ENCODE assay signal across 9 mouse cellular contexts in genomic region chr8:109750699-109751098, GRCm38 (mm10). TPM values are rescaled to one million over a fixed set of nuclear protein-coding genes. Genes with fewer than 3 reads are reported as not detected.
DNase-seq lines count a peak whose midpoint lies in the region; ATAC-seq and TF ChIP-seq lines count a peak whose summit lies in the region.
"Had no signal": no experiment of that assay in that cellular context is flagged by ENCODE, and none has a peak within 500 bp of the region (broad histone marks: within the 10 kb centered on the region; RNA-seq: fewer than 3 reads in every experiment).

No protein-coding gene starts in this region.

- H3K9ac ChIP-seq in liver, embryonic 14.5 days (replicated peaks), result no peak overlapping the region
- no peak overlapping the region for H3K9ac ChIP-seq in forebrain, embryonic 13.5 days
- H3K9ac ChIP-seq: midbrain, embryonic 12.5 days had no signal

- no peaks in the 10 kb centered on the region for H3K9me3 ChIP-seq in liver, embryonic 14.5 days (ENCODE audit: control insufficient read depth, low read length)
- no peaks in the 10 kb centered on the region for H3K9me3 ChIP-seq in forebrain, embryonic 13.5 days (replicated peaks)
- H3K9me3 ChIP-seq: midbrain, embryonic 12.5 days had no signal

- no peak overlapping the region for H3K27ac ChIP-seq in liver, embryonic 14.5 days
- H3K27ac ChIP-seq in spleen, adult 2 months (ENCODE audit: insufficient read depth, low read length), result no peak overlapping the region
- H3K27ac ChIP-seq in forebrain, embryonic 13.5 days, result no peak overlapping the region
- H3K27ac ChIP-seq: midbrain, embryonic 12.5 days had no signal

- H3K4me1 ChIP-seq in liver, embryonic 14.5 days (replicated peaks; ENCODE audit: control insufficient read depth in 2 of 2, insufficient read depth in 2 of 2, low read length in 1 of 2), result no peaks in the 10 kb centered on the region
- peaks cover 3% of the 10 kb centered on the region; the same call in 1 of the 2 replicates for H3K4me1 ChIP-seq in spleen, adult 2 months (ENCODE audit: control insufficient read depth, insufficient read depth, insufficient read length)
- no peaks in the 10 kb centered on the region for H3K4me1 ChIP-seq in forebrain, embryonic 13.5 days
- H3K4me1 ChIP-seq: midbrain, embryonic 12.5 days had no signal

- 32% methylated on average over 12 of the region's 12 CpGs for WGBS in liver, embryonic 14.5 days (ENCODE audit: insufficient replicate concordance)
- WGBS in spleen, adult 2 months, result 18% methylated on average over 12 of the region's 12 CpGs
- 78% methylated on average over 12 of the region's 12 CpGs for WGBS in forebrain, embryonic 13.5 days

- no peaks in the 10 kb centered on the region for H3K36me3 ChIP-seq in liver, embryonic 14.5 days (replicated peaks; ENCODE audit: control insufficient read depth, insufficient read depth, low read depth)
- H3K36me3 ChIP-seq in spleen, adult 2 months (ENCODE audit: control insufficient read depth, insufficient read depth, low read length), result no peaks in the 10 kb centered on the region
- H3K36me3 ChIP-seq in forebrain, embryonic 13.5 days (ENCODE audit: poor library complexity, severe bottlenecking), result no peaks in the 10 kb centered on the region
- H3K36me3 ChIP-seq: midbrain, embryonic 12.5 days had no signal

- H3K27me3 ChIP-seq in liver, embryonic 14.5 days (ENCODE audit: control insufficient read depth, insufficient read depth, low read length), result no peaks in the 10 kb centered on the region
- H3K27me3 ChIP-seq in spleen, adult 2 months (ENCODE audit: control insufficient read depth, insufficient read depth, low read length), result no peaks in the 10 kb centered on the region
- H3K27me3 ChIP-seq in forebrain, embryonic 13.5 days, result no peaks in the 10 kb centered on the region
- H3K27me3 ChIP-seq: midbrain, embryonic 12.5 days had no signal

- peak; percentile 49 for TF ChIP-seq CTCF in liver, embryonic 14.5 days (IDR thresholded peaks at IDR 0.05; ENCODE audit: low read depth)
- peak; percentile 44; the same call in 1 of the 2 replicates for TF ChIP-seq CTCF in spleen, adult 2 months (IDR thresholded peaks at IDR 0.05; ENCODE audit: extremely low read depth, insufficient read depth, insufficient read length, insufficient replicate concordance)

- no peak for TF ChIP-seq EP300 in liver, embryonic 14.5 days (IDR thresholded peaks at IDR 0.05; ENCODE audit: low read depth)

- no peak overlapping the region for H3K4me3 ChIP-seq in liver, embryonic 14.5 days (ENCODE audit: insufficient read depth in 1 of 2, low read depth in 2 of 2, low read length in 2 of 2)
- no peak overlapping the region for H3K4me3 ChIP-seq in spleen, adult 2 months (ENCODE audit: extremely low read depth, insufficient read depth, insufficient read length)
- no peak overlapping the region for H3K4me3 ChIP-seq in forebrain, embryonic 13.5 days
- H3K4me3 ChIP-seq: midbrain, embryonic 12.5 days had no signal

- TF ChIP-seq POLR2A in spleen, adult 2 months (IDR thresholded peaks at IDR 0.05; ENCODE audit: low read depth, low read length), result no peak

- H3K4me2 ChIP-seq in liver, embryonic 14.5 days (ENCODE audit: low read depth), result no peak overlapping the region
- H3K4me2 ChIP-seq in forebrain, embryonic 13.5 days, result no peak overlapping the region
- H3K4me2 ChIP-seq: midbrain, embryonic 12.5 days had no signal

- peak; percentile 51 for DNase-seq in right cerebral cortex, adult 18-20 months
- DNase-seq in right cerebral cortex, postnatal 25 days, result no peak
- peak; percentile 23 for DNase-seq in c-Kit-positive CD71-positive TER-119-negative erythroid progenitor cells, embryonic 14.5 days (ENCODE audit: low read depth)
- DNase-seq in liver, embryonic 14.5 days (ENCODE audit: low read depth in 3 of 3, low spot score in 3 of 3), result peak in 1 of 3 experiments; percentile 41
- DNase-seq in spleen, adult 2 months (ENCODE audit: low read depth in 1 of 2, low spot score in 2 of 2), result peak; percentile 72 to 77
- no peak for DNase-seq in left cerebral cortex, adult 8-10 months (ENCODE audit: low spot score in 2 of 2)
- no peak for DNase-seq in cerebellum, adult 9-11 months

- no peak for ATAC-seq in liver, embryonic 14.5 days (ENCODE audit: insufficient read depth)
- ATAC-seq in forebrain, embryonic 13.5 days, result no peak

RNA-seq across cellular contexts. Expression of gene Atxn1l, which starts 13.2 kb away (rescaled TPM):
- polyA plus RNA-seq in liver, embryonic 14.5 days (2012; rRNA removed), result 2.2 and 2.5 TPM in 2 replicates
- polyA plus RNA-seq in liver, embryonic 14.5 days (2014; fragmentation: Nextera tagmentation; extraction: Ambion mirVana), result 2.0 and 2.1 TPM in 2 replicates
- polyA plus RNA-seq in spleen, adult 2 months (2012; rRNA removed), result 7.8 and 20.8 TPM in 2 replicates
- polyA plus RNA-seq in forebrain, embryonic 13.5 days (2015; fragmentation: Nextera tagmentation; extraction: Ambion mirVana), result 4.0 and 4.6 TPM in 2 replicates
- total RNA-seq in left cerebral cortex, adult 8-10 months (2022), result 10 to 100 TPM; 39.5 to 50.7 (median 43.0) TPM

RNA-seq across cellular contexts. Expression of gene Ap1g1, which starts 27.7 kb away (rescaled TPM):
- 12.5 and 13.8 TPM in 2 replicates for polyA plus RNA-seq in liver, embryonic 14.5 days (2012; rRNA removed)
- 10.0 and 12.1 TPM in 2 replicates for polyA plus RNA-seq in liver, embryonic 14.5 days (2014; fragmentation: Nextera tagmentation; extraction: Ambion mirVana)
- polyA plus RNA-seq in spleen, adult 2 months (2012; rRNA removed), result 15.9 and 16.5 TPM in 2 replicates
- polyA plus RNA-seq in forebrain, embryonic 13.5 days (2015; fragmentation: Nextera tagmentation; extraction: Ambion mirVana), result 45.7 and 50.6 TPM in 2 replicates
- 10 to 100 TPM; 73.3 to 88.7 (median 78.6) TPM for total RNA-seq in left cerebral cortex, adult 8-10 months (2022)

RNA-seq across cellular contexts. Expression of gene Zfp821, which starts 45.4 kb away (rescaled TPM):
- 3.2 and 4.8 TPM in 2 replicates for polyA plus RNA-seq in liver, embryonic 14.5 days (2012; rRNA removed)
- 5.0 and 5.4 TPM in 2 replicates for polyA plus RNA-seq in liver, embryonic 14.5 days (2014; fragmentation: Nextera tagmentation; extraction: Ambion mirVana)
- 5.1 and 7.6 TPM in 2 replicates for polyA plus RNA-seq in spleen, adult 2 months (2012; rRNA removed)
- polyA plus RNA-seq in forebrain, embryonic 13.5 days (2015; fragmentation: Nextera tagmentation; extraction: Ambion mirVana), result 71.3 and 73.1 TPM in 2 replicates
- total RNA-seq in left cerebral cortex, adult 8-10 months (2022), result 10 to 100 TPM; 38.5 to 41.9 (median 39.0) TPM

RNA-seq across cellular contexts. Expression of gene Ist1, which starts 57.6 kb away (rescaled TPM):
- 14.4 and 19.5 TPM in 2 replicates for polyA plus RNA-seq in liver, embryonic 14.5 days (2012; rRNA removed)
- polyA plus RNA-seq in liver, embryonic 14.5 days (2014; fragmentation: Nextera tagmentation; extraction: Ambion mirVana), result 31.1 and 32.6 TPM in 2 replicates
- 23.5 and 26.3 TPM in 2 replicates for polyA plus RNA-seq in spleen, adult 2 months (2012; rRNA removed)
- polyA plus RNA-seq in forebrain, embryonic 13.5 days (2015; fragmentation: Nextera tagmentation; extraction: Ambion mirVana), result 165 and 177 TPM in 2 replicates
- 10 to 100 TPM; 71.8 to 75.1 (median 72.0) TPM for total RNA-seq in left cerebral cortex, adult 8-10 months (2022)

Comparison
In these comparisons a context has a peak if more than half of its experiments do, and no peak if none do; other contexts are left out.
1. DNase-seq: peak in right cerebral cortex, adult 18-20 months (single experiment), c-Kit-positive CD71-positive TER-119-negative erythroid progenitor cells, embryonic 14.5 days (single experiment) and spleen, adult 2 months (2 of 2); none in right cerebral cortex, postnatal 25 days (single experiment), left cerebral cortex, adult 8-10 months (0 of 2) and cerebellum, adult 9-11 months (single experiment).